Mouse (Mus musculus) naive thymus-derived CD4-positive, alpha-beta T cell, adult 2 months (primary cell): ENCODE measurements around the gene Ovca2.

ENCODE experiments used
- DNase-seq: peaks from one replicate; pipeline ENCODE4 v3.0.0-alpha.2; 2011; ENCODE audit warnings: low read depth

Gene Ovca2

DNA sequence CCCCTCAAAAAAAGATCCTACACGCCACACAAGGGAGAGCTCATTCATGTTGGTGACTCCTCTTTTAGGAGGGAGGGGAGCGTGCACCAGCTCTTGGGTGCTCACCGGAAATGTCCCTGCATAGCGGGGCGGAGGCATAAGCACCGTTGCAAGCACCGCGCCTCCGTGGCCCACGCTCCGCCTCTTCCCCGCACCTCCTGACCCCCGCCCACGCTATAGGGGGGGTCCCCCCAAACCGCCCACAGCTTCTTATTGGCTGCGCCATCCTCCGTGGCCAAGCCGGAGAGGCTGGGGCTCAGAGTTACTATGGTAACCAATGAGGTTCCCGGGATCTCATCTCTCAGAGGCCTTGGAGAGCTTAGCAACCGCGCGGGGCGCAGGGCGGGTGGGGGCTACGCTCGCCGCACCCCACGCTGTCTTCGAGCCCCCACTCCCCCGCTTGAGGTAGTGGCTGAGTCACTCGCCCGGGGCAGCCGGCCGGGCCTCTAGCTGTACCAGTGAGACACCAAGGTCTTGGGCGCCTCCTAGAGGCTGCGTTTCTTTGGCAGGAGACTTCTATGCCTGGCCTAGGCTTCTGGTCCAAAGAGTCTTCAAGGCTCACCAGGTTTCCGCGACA lies 8.4 kb downstream of the Ovca2 start:
- DNase-seq, result peak; percentile 93

DNA sequence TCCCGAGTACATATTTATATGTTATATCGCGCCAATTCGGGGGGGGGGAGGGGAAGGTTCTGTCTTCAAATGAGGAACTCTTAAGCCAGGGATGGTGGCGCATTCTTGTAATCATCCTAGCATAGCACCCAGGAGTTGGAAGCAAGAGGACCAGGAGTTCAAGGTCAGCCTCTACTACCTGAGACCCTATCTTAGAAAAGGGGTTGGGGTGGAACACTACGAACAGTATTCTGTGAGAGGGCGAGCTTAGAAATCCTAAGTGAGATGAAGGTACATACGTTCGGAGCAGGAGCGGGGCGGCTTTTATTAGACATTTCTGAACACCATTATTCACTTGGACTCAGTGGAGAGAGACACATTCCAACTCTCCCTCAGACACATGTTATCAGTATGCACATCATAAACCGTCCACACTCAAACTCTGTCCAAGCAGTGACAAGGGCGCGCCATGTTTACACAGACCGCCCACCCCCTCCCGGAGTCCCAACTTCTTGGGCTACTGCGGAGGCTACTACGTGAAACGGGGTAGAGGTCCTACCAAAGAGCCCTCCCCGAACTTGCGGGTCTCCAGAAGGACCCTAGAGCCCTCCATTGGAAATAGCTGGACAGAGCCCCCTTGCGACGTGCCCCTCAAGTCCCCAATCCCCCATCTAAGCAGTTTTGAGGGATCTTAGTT lies 9.1 kb downstream of the Ovca2 start, which contains the start of gene Hic1:
TSS of gene Hic1 (minus strand) at position 115 of the 676 bp plus-strand sequence.
- DNase-seq, result no peak

DNA sequence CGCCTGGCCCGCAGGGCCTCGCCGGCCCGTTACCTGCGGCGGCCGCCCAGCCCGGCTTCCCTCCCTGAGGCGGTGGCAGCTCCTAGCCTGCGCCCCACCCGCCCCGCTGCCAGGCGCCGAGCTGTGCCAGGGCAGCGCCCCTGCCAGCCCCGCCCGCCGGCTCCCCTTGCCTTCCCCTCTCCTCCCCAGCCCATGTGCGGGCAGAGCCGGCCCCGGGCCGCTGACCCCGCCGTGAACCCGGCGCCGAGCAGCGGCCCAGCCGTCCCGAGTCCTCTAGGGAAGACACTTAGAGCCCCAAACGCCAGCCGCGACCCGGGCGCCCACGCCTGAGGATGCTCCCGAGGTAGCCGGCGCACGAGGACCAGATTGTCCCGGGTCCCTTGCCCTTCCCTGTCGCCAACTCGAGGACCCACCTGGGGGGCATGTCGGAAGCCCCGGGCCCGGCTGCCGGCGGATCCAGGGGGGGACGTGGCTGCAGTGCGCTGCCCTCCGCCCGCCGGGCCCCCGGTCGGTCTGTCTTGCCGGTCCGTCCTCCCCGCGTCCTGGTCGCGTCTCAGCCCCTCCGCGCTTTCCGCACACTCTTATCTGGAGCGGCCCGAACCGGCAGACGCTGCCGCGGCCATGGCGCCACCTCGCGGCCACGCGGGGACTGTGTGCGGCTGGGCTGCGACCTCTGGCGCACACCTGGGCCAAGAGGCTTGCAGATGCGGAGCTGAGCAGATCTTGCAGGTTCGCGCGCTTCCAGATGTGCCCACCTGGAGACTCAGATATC lies 9.9 kb downstream of the Ovca2 start:
- peak; percentile 91 for DNase-seq

DNA sequence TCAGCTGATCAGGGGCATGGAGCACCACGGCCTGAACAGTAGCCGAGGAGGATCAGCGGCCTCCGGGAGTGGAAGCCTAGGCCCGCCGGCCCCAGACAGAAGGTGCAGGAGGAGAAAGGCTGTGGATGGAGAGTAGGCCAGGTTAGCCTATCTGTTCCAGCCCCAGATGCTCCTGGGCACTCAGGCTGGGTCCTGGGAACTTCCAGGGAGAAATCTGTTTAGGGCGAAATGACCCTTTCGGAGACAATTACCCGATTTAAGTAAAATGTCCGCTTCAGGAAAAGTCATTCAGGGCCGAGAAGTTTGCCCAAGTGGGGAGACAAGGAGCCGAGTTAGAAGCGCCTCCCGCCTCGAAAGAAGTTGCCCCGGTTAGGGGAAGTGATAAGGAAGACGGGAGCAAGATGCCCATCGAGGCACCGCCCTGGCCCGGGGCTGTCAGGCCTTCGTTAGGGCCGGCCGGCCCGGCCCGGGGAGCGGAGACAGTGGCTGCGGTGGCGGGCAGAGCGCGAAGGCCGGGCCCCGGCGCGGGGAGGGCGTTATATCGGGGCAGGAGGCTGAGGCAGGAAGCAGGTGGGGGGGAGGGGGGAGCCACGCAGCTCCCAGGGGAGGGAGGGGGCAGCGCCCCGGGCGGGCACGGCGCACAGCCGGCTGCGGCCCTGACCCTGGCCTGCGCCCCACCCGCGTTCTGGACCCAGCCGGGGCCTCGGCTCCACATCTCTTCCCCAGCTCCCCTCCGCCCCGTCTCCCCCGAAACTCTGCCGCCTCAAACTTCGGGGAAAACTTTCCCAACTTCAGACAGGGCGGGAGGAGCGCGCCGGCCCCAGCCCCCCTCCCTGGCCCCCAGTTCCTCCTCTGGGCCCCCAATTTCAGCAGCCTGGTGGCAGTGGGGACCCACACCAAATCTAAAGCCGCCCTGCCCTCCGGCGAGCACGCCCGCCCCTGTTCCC lies 10.7 kb downstream of the Ovca2 start:
- DNase-seq, result peak; percentile 57

DNA sequence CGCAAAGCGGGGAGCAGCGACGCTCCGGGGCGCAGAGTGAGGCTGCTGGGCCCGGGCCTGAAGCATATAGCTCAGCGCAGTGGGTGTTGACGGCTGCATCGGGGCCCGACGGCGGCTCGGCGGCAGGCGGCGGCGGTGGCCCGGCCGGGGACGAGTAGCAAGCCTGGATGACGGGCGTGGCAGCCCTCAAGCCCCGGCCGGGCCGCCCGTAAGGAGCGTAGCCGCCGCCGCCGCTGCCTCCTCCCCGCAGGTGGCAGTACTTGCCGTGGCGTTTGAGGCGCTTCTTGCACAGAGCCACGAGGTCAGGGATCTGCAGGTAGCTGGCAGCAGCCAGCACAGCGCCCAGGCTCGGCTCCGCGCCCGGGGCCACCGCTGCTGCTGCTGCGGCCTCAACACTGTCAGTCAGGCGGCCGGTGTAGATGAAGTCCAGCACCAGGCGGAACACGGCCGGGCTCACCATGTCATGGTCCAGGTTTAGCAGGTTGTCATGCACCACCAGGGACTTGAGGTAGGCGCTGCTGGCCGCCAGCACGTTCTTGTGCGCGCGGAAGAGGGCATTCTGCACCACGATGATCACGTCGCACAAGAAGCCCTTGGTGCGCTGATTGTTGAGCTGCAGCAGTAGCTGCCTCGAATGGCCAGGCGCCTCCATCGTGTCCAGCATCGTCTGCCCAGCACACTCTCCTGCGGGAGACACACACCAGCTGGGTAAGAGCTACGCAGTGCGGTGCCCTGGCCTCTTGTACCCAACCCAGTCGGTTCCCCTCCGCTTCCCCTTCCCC lies 11.6 kb downstream of the Ovca2 start:
- peak; percentile 74 for DNase-seq

DNA sequence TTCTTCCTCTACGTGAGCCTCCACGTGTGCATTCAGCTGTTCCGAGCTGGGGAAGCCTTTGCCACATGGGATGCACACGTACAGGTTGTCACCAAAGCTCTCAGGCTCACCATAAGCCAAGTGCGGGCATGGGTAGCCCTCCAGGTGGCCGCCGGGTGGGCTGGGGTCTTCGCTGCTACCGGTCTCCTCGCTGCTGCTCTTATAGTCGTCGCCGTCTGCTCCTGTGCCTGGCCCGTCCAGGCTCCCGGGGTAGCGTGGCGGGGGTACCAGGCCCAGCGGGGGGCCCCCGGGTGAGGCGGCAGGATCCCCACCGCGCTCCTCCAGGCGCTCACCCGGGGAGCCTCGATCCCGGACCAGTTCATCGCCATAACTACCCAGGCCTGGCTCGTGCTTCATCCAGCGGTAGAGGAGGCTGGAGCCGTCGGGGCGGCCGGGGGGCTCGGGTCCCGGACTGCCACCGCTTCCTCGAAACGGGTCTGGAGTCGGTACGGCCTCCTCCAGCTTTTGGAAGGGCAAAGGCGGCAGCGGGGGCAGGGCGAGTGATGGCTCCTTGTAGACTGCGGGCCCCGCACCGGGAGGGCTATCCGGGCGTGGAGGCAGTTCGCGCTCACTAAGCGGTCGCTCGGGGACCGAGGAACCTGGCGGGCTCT lies 12.3 kb downstream of the Ovca2 start:
- no peak for DNase-seq

DNA sequence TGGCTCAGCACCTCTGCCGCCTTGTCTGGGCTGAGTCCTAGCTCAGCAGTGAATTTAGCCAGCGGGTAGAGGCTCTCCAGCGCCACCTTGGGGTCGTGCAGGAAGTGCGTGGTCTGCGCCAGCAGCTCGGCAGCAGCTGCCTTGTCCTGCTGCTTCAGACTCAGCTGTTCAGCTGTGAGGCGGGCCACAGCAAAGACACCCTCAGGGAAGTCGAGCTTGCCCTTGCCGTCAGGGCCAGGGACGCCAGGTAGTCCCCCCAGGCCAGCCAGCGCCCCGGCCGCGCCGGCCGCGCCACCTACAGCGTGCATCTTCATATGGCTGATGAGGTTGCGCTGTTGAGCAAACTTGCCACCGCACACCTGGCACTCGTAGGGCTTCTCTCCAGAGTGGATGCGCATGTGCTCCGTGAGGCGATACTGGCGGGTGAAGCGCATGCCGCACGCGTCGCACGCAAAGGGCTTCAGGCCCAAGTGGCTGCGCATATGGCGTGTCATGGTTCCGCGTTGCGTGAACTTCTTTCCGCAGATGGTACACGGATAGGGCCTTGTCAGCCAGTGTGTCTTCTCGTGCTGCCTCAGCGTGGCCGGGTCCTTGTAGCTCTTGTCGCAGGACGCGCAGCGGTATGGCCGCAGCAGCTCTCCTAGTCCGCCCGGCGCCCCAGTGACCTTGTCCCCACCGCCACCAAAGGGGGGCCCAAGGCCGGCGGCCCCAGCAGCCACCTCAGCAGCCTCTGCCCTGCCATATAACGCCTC lies 13.0 kb downstream of the Ovca2 start:
- DNase-seq, result peak; percentile 90

DNA sequence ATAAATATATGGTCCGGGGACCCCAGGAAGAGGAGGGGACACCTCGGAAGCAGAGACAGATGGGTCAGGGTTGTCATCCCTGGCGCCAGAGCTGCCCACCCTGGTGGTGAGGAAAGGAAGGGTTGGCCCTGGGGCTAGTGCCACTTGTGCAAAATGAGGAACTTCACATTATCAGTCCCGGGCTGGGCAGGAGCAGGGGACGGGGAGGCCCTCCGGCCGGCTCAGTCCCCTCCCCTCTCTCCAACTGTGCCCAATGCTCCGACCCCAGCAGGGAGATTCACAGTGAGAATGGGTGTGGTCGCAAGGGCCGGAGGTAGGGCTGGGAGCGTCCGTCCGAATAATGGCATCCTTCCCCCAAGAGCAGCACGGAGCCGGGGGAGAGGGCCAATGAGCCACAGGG lies 13.9 kb downstream of the Ovca2 start:
- DNase-seq, result no peak

DNA sequence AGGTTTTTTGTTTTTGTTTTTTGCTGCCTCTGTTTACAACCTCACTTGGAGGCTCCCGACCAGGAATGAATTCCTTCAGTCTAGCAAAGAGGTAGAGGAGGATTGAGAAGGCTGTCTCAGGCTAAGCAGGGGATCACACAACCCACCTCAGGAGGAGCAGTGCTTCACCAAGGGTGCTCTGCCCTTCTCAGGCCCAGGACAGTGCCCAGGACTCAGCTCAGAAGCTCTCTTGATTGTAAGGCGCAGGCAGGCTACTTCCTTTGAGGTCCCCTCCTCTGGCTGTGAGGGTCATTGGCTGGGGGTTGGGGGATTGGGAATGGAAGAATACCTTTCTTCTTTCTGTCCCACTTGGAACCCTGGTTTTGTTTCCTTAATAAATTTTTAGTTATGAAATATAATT lies 14.6 kb downstream of the Ovca2 start:
- no peak for DNase-seq

DNA sequence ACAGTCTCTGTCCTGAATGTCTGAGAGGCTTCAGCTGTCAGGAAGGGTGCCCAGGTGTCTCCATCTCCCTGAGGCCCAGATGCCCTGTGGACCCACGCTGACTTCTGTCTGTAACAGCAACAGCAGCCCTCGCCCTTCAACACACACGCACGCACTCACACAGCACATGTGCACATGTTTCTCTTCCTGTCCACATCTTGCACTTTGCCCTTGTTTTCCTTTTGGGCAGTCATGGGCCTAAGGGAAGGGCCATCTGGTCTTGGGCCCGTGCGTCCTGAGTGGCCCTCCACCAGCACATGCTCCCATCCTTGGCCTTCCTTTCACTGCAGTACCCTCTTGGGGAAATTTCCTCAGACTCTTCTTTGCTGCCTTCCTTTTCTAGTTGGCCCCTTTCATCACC lies 15.3 kb downstream of the Ovca2 start:
- no peak for DNase-seq

DNA sequence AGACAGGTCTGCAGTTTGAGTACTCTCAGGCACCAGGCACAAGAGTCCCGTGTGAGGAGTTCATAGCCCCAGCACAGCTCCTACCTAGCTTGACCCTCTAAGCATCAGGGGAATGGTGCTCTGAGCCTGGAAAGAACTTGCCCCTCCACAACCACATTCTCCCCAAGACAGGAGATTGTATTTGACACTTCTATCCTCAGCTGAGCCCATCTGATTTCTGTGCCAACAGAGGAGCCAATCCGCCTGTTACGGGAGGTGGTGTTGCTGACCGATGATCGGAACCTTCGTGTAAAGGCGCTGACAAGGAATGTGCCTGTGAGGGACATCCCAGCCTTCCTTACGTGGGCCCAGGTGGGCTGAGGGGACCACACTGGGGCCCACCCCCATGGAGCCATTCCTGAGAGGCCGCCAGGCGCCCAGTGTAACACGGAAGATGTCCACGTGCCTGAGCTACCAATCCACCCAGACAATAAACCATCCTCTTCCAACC lies 16.0 kb downstream of the Ovca2 start:
- no peak for DNase-seq

DNA sequence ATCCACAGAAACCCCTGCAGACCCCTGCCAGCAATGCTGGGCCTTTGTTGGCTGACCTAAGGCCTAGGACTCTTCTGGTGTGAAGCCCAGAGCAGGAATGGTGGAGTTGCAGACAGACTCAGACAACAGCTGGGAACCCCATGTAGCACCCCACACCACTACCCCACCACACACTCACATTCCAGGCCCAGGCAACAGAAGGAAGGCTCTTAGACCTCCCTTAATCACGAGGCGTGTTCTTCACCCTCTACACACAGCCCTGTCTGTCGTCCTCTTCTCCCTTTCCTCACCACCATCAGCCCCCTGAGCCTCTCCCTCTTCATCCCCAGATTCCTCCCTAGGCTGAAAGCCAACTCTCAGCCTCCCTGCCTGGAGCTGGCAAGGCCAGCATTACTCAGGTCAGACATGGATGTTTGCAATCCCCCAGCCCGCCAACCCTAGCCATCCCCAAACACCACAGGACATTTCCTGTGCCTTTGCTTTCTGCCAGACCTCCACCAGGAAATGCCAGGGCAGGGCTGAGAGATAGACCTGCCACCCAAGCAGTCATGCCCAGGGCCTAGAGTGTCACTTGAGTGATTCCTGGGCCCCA lies 17.1 kb downstream of the Ovca2 start:
- no peak for DNase-seq

DNA sequence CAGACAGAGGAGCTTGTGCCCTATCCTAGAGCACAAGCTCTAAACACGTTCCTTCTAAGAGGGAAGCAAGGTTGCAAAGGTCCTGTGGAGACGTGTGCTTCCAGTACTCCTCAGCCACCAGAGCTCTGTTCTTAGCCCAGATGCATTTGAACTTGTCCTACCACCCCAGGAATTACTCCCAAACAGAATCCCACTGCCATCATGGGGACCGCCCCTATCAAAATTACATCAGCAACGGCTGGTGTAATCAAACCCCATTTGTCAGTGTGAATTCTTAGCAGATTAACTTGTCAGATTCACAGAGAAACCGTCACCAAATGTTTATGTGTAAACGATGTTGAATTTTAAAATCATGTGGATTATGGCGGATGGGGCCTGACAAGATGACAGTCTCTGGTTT lies 17.7 kb downstream of the Ovca2 start:
- DNase-seq, result no peak

DNA sequence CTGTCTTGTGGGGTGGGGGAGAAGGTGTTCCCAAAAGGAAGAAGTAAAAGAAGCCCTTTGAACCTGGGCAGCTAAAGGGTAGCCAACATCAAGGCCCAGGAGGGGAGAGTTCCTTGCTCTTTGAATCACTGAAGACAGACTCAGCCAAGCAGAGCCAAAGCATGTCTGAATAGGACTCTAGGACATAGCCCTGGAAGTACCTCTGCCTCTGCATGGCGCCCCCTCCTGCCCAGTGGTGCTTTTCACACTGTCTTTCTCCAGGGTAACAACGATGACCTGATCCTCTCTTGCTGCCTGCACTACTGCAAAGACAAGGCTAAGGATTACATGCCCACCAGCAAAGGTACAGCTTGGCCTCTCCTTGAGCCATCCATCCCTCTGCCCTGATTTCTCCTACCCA lies 19.1 kb downstream of the Ovca2 start:
- no peak for DNase-seq

DNA sequence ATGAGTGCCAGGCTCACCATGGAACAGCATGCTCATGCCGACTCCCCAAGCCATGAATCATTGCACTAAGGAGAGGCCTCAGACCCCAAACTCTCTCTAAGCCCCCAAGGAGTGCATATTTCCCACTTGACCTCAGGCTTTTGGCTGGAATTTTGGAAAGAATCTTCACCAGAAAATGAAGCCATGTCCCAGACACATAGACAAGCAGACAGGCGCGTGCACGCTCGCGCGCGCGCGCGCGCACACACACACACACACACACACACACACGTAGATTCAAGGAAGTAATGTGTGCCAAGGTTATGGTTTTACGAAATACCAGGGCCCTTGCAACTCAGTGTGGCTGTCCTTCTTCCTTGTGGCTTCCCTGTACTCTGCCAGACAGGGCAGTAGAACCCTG lies 20.2 kb downstream of the Ovca2 start:
- DNase-seq, result no peak

DNA sequence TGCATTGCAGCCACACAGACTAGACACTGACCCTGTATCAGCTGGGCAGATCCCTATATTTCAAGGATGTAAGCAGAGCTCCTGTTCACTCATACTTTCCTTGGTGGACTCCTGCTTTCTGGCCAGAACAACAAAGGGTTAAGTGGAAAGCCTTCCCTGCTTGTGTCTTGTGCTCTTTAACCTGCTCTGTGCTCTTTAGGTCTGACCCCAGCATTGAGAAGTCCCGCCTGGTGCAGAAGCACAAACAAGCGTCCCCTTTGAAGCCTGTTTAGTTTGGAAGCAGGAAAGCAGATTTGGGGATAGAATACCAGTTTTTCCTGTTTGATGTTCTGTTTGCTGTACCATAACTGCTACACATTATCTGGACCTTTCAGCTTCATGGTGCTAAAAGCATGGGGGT lies 20.7 kb downstream of the Ovca2 start:
- no peak for DNase-seq

DNA sequence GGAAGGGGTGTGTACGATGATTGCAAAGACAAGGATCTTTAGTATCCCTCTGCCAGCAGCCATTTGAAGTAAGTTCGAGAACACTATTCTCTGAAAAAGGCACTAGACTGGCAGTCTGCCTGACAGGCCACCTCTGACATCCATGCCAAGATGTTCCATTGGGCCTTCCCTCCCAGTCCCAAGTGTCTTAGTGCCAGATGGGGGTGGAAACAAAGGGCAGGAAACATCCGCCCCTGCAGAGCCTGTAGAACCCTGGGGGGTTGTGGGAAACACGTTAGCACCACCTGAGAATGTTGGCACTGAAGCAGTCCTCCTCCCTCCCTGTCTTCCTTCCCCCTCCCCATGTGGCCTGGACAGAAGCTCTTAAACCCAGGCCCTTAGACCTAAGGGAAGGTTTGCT lies 21.6 kb downstream of the Ovca2 start:
- DNase-seq, result no peak

DNA sequence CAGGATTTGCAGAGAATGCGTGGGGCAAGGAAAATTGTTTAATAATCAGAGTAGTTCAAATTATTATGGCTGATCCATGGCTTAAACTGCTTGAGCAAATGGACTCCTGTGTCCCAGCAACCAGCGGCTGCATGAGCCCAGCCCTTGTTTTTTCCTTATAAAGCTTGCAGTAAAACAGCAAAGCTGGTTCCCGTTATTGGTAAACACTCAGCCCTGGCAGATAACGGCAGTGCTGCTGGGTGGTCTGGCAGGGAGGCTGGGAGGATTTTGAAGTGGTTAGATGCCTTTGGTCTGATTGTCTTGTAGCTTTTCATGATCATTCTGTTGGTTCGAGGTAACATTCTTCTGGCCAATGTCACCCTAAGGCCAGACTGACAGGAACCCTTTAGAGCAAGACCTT lies 22.2 kb downstream of the Ovca2 start:
- DNase-seq, result no peak

DNA sequence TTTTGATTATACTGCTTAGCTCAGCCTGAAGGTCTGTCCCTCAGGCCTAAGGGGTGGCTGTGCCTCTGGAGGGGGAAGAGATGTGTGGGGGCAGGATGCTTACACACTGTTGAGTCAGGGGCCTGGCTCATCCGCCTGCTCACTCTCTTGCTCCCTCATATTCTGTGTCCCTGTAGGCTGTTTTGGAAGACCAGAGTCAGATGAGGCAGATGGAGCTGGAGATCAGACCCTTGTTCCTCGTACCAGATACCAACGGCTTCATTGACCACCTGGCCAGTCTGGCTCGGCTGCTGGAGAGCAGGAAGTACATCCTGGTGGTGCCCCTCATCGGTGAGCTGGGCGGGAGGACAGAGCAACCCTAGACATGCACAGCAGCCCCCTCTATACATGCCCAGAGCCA lies 22.6 kb downstream of the Ovca2 start:
- DNase-seq, result no peak
